Mouse (Mus musculus): Measurements from ENCODE around the gene Gm43302.
"Not testable (repeated sequence)": the region's sequence is repeated elsewhere in the genome, so short reads cannot be mapped to it uniquely, and the experiment has no call there.

Gene Gm43302

DNA sequence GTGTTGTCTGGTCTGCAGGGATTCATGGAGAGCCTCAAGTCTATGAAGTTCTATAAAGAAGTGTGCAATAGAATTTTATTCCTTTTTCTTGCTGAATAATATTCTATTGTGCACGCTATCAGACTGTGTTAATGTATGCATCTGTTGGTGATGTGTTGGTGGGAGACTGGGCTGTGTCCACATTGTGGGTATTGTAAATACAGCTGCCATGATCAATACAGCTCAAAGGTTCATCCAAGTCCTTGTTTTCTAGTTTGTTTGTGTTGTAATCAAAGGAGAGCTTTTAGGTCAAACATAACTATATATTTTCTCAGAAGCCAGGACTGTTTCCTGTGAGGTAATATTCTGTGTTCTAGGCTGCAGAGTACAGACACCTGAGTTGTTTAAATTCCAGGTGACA is 94.3 kb downstream of the Gm43302 start:
- not testable (repeated sequence) for DNase-seq (ENCODE audit: low spot score)

DNA sequence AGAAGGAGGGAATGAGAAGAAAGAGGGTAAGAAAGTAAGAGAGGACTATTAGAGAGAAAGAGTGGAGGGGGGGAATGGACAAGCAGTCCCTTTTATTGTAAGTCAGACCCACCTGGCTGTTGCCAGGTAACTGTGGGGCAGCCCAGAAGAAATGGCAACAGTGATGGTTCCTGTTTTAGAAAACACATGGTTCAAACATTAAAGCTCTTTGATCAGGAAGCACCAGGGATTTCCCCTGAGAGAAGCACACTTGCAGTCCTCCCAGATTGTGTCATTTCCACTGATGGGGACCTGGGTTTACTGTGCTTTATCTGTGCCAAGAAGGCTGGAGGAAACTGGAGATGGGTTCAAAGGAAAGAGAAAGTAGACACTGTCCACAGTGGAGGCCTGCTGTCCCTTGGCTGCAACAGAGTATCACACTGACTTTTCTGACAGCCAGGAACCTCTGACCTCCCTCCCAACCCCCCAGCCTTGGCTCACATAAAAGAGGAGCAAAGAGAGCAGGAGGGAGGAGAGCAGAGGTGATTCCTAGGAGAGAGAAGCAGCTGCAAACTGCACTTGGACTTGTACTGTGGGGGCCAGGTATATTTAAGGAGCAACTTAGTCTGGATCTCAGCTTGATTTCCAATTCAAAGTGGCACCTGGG is 95.5 kb downstream of the Gm43302 start:
- DNase-seq (ENCODE audit: low spot score) = not testable (repeated sequence)

DNA sequence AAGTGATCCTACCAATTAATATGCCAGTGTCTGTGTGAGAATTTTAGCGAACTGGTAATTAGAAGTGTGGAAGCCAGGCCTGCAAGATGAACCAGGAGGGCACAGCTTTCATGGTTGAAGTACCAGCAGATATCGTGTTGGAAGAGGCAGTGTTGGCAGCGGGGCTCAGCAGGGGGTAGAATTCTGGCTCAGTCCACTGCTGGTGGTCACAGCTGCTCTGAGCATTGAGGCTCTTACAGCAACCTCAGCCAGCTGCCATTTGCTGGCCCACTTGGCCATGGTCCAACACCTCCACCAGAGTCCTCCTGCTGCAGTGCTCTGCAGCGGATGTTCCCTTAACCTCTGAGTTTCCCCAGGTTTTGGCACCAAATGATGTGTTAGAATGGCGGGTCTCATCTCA is 97.2 kb downstream of the Gm43302 start:
- DNase-seq (ENCODE audit: low spot score) = not testable (repeated sequence)

DNA sequence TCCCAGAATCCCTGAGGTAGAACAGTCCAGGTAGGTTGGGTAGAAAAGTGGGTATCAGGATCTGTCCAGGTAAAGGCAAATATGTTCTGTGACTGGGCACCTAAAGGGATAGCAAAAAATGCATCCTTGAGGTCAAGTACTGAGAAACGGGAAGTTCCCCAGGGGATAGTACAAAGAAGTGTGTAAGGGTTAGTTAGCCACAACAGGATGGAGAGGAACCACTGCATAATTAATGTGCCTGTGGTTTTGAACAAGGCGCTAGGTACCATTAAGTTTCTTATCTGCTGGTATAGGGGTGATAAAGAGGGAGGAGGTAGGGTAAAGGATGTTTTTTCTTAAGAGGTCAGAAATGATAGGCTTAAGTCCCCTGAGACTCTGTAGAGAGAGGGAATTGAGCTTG is 101.0 kb downstream of the Gm43302 start:
- DNase-seq (ENCODE audit: low spot score) = not testable (repeated sequence)

DNA sequence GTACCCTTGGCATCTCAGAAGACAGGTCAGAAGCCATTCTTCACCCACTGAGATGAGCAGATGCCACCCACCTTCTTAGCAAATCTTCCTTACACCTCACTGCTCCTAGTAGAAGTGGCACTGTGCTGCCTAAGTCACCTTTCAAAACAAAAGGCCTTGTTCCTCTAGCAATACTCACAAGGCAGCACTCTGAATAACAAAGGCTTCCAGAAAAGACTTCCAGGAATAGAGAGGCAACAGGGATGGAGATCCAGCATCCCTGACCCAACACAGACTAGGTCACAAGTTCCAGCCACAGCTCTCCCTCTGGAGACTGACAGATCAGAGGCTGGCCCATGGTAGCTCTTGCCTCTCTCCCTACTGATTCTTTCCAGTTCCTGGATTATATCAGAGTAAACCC is 112.0 kb downstream of the Gm43302 start:
- DNase-seq (ENCODE audit: low spot score) = no peak

Measured in ovary, adult 18-20 months (tissue).